Mouse (Mus musculus) hindbrain, embryonic 15.5 days (tissue): ENCODE results near the gene Msh5. TPM values are rescaled to one million over a fixed set of nuclear protein-coding genes. Genes with fewer than 3 reads are reported as not detected.
A peak's percentile ranks its signal among the peaks of the same experiment; 100 is the strongest.
"Not testable (repeated sequence)": the region's sequence is repeated elsewhere in the genome, so short reads cannot be mapped to it uniquely, and the experiment has no call there.

Source experiments
- ATAC-seq: fragments of 200-750 bp; cut with Nextera tagmentation; 2 replicates; pipeline ENCODE4 v1.8.0; 2017; ENCODE audit warnings: low read depth, moderate number of reproducible peaks, moderate TSS enrichment; ENCODE audit not compliant: low FRiP score
- H3K27ac ChIP-seq: fragments of 300-500 bp; sonication (generic); replicated peaks from 2 replicates; pipeline ENCODE4 v1.5.1; 2015; ENCODE audit warnings: mild to moderate bottlenecking, inconsistent platforms
- H3K27me3 ChIP-seq: fragments of 300-500 bp; sonication (generic); 2 replicates; pipeline ENCODE4 v1.6.1; 2015; ENCODE audit warnings: control low read depth, inconsistent platforms
- H3K36me3 ChIP-seq: fragments of 300-500 bp; sonication (generic); 2 replicates; pipeline ENCODE4 v1.6.1; 2015; ENCODE audit warnings: control low read depth, inconsistent platforms
- H3K4me1 ChIP-seq: fragments of 300-500 bp; sonication (generic); replicated peaks from 2 replicates; pipeline ENCODE4 v1.6.1; 2015; ENCODE audit warnings: control low read depth, inconsistent platforms
- H3K4me2 ChIP-seq: fragments of 300-500 bp; sonication (generic); 2 replicates; pipeline ENCODE4 v1.6.1; 2015; ENCODE audit warnings: moderate library complexity, mild to moderate bottlenecking, inconsistent platforms
- H3K4me3 ChIP-seq: fragments of 300-500 bp; sonication (generic); 2 replicates; pipeline ENCODE4 v1.5.1; 2015; ENCODE audit warnings: mild to moderate bottlenecking, inconsistent platforms
- H3K9ac ChIP-seq: fragments of 300-500 bp; sonication (generic); 2 replicates; pipeline ENCODE4 v1.6.1; 2015; ENCODE audit warnings: inconsistent platforms
- H3K9me3 ChIP-seq: fragments of 300-500 bp; sonication (generic); 2 replicates; pipeline ENCODE4 v1.6.1; 2016; ENCODE audit warnings: control low read depth, inconsistent platforms
- WGBS: fragments of 180-500 bp; shearing (Covaris S2); methylation state at CpG from one replicate; pipeline ENCODE4 v1.1.7; 2015; 5-methylcytosine and 5-hydroxymethylcytosine counted together
- polyA plus RNA-seq: library from polyadenylated mRNA; unstranded; fragments of >200 nt; fragmentation: Nextera tagmentation; extraction: Ambion mirVana; gene quantifications from 2 replicates; pipeline ENCODE4 v1.2.1, GENCODE M21; 2015

The Msh5 gene
- polyA plus RNA-seq, 1 experiment from 2014 or later = 3.4 TPM

DNA sequence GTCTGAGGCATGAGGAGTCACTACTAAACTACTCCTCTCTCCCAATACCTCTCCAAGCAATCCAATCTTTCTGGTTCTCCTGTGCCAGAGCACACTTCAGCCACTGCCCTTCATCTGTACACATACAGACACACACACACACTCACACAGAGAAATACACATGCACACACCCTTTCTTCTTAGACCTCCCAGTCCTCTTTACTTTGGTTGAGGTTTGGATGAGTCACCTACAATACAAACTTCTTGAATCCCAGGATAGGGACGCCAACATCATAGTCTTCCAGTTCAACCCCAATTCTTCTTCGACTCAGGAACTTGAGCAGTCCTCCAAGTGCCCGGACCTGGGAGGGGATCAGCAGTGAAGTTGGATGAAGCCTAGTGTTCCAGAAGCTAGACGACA, 2.8 kb downstream of the Msh5 start:
- Histone ChIP-seq H3K36me3 (no peaks in the 10 kb centered on the region), H3K27me3 (no peaks in the 10 kb centered on the region), H3K27ac (no peak overlapping the region), H3K9ac (no peak overlapping the region), H3K9me3 (no peaks in the 10 kb centered on the region), H3K4me2 (no peak overlapping the region), H3K4me3 (no peak overlapping the region), H3K4me1 (peaks cover 10% of the 10 kb centered on the region)
- WGBS = 90% methylated on average over 4 of the region's 4 CpGs
- no peak for ATAC-seq

DNA sequence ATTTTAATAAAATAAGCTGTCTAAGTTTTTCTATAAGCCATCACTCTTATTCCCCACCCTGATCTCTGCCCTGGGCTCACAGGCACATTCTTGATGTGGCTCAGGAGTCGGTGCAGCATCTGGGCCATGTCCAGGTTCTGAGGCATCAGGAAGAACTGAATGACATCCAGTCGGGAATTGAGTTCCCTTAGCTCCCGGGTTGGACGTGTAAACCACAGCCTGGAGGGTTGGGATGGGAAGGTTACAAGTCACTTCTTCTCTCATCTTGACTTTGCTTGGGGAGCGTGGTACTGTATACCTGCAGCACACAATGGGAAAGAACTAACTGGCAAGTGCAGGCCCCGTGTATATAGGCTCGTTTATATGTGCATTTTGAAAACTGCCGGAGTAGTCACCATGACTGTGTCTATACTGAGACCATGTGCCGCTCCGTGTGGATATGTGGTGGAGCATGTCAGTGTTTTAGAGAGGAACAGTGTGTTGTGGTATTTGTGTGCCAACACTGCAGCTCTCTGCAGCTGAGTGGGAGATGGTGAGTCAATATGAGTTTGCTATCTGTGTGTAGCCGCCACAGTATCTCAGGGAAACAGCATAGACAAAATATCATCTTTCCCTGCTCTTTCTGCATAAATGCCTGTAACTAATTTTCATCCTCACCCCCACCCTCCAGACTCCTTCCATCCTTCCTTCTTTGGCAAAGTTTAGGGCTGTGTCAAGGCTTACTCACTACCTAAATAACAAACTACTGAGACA, 7.2 kb downstream of the Msh5 start:
- Histone ChIP-seq H3K9ac (no peak overlapping the region), H3K9me3 (no peaks in the 10 kb centered on the region), H3K36me3 (no peaks in the 10 kb centered on the region), H3K27me3 (no peaks in the 10 kb centered on the region), H3K4me2 (no peak overlapping the region), H3K27ac (no peak overlapping the region), H3K4me3 (no peak overlapping the region), H3K4me1 (no peaks in the 10 kb centered on the region)
- ATAC-seq = no peak
- 91% methylated on average over 11 of the region's 11 CpGs for WGBS

DNA sequence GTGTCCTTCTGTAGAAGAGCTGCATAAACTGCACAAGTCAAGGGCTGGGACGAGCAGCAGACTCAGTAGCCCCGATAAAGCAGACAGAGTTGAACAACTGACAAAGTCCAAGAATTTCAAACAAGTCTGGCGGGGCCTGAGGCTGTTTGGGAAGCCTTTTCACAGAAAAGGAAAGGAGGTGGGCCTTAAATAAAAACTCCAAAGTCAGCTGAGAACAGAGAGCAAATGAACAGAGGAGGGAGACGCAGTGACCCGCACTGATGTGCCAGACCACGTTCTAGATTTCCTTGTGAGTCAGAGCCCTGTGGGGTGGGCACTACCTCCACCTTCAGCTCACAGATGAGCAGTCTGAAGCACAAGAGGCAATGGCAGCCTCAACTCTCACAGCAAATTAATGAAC, 11.6 kb downstream of the Msh5 start:
- WGBS = 85% methylated on average over 6 of the region's 6 CpGs
- H3K27me3 ChIP-seq = no peaks in the 10 kb centered on the region
- H3K36me3 ChIP-seq = no peaks in the 10 kb centered on the region
- H3K4me2 ChIP-seq = no peak overlapping the region
- no peak for ATAC-seq
- no peak overlapping the region for H3K4me3 ChIP-seq
- no peak overlapping the region for H3K9ac ChIP-seq
- peaks cover 6% of the 10 kb centered on the region for H3K4me1 ChIP-seq
- no peaks in the 10 kb centered on the region for H3K9me3 ChIP-seq
- H3K27ac ChIP-seq = no peak overlapping the region

DNA sequence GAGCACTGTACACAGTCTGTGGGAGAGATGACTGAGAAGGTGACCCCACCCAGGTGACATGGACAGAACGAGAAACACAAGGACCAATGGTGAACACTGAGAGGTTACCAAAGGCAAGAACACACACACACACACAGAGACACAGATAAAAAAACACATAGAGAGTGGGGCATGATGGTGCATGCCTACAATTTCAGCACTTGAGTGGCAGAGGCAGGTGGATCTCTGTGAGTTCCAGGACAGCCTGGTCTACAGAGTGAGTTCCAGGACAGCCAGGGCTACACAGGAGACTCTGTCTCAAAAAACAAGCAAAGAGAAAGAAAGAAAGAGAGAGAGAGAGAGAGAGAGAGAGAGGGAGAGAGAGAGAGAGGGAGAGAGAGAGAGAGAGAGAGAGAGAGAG, 12.8 kb downstream of the Msh5 start:
- H3K27me3 ChIP-seq, H3K4me3 ChIP-seq, H3K4me2 ChIP-seq, H3K9ac ChIP-seq, ATAC-seq, H3K27ac ChIP-seq, H3K4me1 ChIP-seq, H3K36me3 ChIP-seq, H3K9me3 ChIP-seq: not testable (repeated sequence)
- 64% methylated on average over 1 of the region's 1 CpGs for WGBS

DNA sequence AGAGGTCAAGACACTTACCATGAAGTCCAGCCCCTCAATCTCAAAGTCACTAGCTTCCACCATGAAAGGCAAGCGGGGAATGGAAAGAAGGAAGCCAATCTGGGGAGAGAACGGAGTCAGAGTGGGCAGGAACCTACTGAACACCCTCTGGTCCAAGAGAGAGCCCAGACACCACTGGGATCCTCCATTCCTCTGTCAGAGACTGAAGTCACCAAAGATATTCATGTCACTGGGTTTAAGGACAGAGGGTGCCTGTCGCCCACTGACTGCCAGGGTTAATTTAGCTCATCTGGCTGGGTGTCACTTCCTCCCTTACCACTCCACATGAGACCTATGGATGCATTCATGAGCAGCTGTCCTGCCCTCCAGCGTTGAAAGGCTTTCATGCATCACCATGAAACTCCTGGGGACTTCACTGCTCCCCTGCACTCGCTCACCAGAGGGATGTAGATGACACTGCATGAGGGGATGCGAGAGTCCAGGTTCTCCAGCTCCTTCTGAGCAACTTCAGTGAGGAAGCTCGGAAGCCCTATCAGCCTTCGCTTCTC, 14.1 kb downstream of the Msh5 start:
- no peak overlapping the region for H3K4me3 ChIP-seq
- no peak overlapping the region for H3K27ac ChIP-seq
- peaks cover 10% of the 10 kb centered on the region for H3K4me1 ChIP-seq
- ATAC-seq = no peak
- H3K36me3 ChIP-seq = no peaks in the 10 kb centered on the region
- no peak overlapping the region for H3K9ac ChIP-seq
- H3K4me2 ChIP-seq = no peak overlapping the region
- 71% methylated on average over 8 of the region's 8 CpGs for WGBS
- H3K27me3 ChIP-seq = no peaks in the 10 kb centered on the region
- H3K9me3 ChIP-seq = no peaks in the 10 kb centered on the region

DNA sequence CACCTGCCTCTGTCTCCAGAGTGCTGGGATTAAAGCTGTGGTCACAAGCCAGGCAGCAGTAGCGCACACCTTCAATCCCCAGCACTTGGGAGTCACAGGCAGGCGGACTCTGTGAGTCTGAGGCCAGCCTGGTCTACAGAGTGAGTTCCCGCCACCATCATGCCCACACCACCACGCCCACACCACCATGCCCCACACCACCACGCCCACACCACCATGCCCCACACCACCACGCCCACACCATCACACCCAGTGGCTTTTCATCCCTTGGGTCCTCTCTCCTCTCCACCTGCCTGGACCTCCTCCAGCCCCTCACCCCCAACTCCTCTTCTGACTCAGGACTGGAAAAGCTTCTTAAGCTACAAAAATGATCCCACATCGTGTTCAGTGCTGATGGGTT, 14.7 kb downstream of the Msh5 start:
- Histone ChIP-seq H3K9me3 (no peaks in the 10 kb centered on the region), H3K9ac (no peak overlapping the region), H3K36me3 (no peaks in the 10 kb centered on the region), H3K27me3 (no peaks in the 10 kb centered on the region), H3K4me2 (no peak overlapping the region), H3K27ac (no peak overlapping the region), H3K4me1 (peaks cover 10% of the 10 kb centered on the region), H3K4me3 (no peak overlapping the region)
- ATAC-seq = no peak
- WGBS = 90% methylated on average over 7 of the region's 7 CpGs

DNA sequence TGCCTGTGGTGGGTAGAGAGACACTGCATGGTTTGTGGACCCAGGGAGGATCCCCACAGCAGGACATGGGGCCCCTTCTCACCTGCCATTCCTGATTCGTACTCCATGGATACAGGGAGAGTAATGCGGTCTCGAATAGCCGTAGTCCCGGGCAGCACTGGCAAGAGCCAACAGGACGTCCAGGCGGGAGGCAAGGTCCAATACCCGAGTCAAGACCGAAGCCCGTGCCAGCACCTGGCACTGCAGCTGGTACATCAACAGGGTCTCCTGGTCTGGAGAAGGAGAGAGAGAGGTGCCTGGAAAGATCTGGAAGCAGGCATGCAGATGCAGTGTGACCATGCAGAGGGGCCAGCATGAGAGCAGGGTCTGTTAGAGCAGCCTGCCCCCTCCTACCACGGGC, 15.3 kb downstream of the Msh5 start:
- Histone ChIP-seq H3K4me3 (no peak overlapping the region), H3K4me1 (peaks cover 10% of the 10 kb centered on the region), H3K9me3 (no peaks in the 10 kb centered on the region), H3K9ac (no peak overlapping the region), H3K4me2 (no peak overlapping the region), H3K27me3 (no peaks in the 10 kb centered on the region), H3K27ac (no peak overlapping the region), H3K36me3 (no peaks in the 10 kb centered on the region)
- WGBS = 86% methylated on average over 11 of the region's 11 CpGs
- ATAC-seq = no peak

DNA sequence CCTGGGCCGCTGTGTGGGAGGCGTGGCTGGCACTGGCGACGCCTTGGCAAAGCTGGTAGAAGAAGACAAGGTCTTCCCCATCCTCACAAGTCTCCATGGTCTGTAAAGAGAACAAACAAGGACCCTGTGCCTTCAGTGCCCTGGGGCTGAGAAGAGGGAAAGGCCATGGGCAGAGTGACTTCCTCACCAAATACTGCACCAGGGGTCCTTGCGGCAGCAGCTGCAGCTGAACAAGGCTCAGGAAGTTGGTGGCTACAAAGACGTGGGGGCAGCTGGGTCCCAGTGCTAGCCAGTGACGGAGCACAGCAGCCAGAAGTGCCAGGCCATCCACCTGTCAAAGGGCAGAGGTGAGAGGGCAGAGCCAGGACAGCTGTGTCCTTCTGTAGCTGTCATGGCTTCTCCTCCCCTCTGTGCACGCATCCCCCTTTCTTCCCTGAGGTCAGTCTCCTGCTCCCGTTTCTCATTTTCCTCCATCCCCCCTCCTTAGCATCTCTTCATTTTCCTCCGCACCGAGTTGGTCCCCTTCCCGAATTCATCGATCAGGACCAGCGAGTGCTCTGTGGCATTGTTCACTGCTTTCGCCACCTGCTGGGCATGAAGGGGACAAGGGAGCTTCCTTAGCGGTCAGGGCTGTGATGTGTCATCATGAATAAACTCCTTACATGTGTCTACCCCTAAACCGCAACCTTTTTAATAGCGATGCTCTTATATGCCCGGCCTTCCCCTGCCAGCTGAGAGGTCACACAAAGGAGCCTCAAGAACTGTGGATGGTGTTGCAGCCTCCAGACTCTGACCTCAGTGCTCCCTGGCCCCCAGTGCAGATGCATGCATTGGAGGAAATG, 16.6 kb downstream of the Msh5 start:
- Histone ChIP-seq H3K36me3 (no peaks in the 10 kb centered on the region), H3K27ac (no peak overlapping the region), H3K4me1 (peaks cover 10% of the 10 kb centered on the region), H3K9ac (0 out of 2 replicates have a peak overlapping the region, but pooled peaks have one; percentile 1), H3K9me3 (no peaks in the 10 kb centered on the region), H3K27me3 (no peaks in the 10 kb centered on the region), H3K4me3 (peak overlapping the region; percentile 17), H3K4me2 (peak overlapping the region; percentile 47)
- 24% methylated on average over 19 of the region's 19 CpGs for WGBS
- ATAC-seq = peak; percentile 57; the same call in 1 of the 2 replicates

DNA sequence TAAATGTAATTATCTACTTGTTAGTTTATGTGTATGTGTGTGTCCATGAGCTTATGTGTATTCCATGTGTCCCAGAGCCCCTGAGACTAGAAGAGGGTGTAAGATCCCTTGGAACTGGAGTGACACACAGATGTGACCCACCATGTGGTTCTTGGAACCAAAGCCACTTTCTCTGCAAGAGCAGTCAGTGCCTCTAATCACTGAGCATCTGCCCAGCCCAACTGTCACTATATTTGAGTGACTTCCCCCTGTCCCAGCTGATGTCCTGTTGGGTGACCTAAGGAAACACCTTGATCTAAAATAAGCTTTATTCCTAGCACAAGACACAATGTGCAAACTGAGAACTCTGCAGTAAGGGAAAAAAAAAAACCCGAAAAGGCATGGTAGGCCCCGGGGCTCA, 18.2 kb downstream of the Msh5 start:
- Histone ChIP-seq H3K4me2 (no peak overlapping the region), H3K27me3 (no peaks in the 10 kb centered on the region), H3K27ac (no peak overlapping the region), H3K9me3 (no peaks in the 10 kb centered on the region), H3K4me1 (peaks cover 10% of the 10 kb centered on the region), H3K9ac (no peak overlapping the region), H3K36me3 (no peaks in the 10 kb centered on the region), H3K4me3 (no peak overlapping the region)
- no peak for ATAC-seq
- 81% methylated on average over 2 of the region's 2 CpGs for WGBS

DNA sequence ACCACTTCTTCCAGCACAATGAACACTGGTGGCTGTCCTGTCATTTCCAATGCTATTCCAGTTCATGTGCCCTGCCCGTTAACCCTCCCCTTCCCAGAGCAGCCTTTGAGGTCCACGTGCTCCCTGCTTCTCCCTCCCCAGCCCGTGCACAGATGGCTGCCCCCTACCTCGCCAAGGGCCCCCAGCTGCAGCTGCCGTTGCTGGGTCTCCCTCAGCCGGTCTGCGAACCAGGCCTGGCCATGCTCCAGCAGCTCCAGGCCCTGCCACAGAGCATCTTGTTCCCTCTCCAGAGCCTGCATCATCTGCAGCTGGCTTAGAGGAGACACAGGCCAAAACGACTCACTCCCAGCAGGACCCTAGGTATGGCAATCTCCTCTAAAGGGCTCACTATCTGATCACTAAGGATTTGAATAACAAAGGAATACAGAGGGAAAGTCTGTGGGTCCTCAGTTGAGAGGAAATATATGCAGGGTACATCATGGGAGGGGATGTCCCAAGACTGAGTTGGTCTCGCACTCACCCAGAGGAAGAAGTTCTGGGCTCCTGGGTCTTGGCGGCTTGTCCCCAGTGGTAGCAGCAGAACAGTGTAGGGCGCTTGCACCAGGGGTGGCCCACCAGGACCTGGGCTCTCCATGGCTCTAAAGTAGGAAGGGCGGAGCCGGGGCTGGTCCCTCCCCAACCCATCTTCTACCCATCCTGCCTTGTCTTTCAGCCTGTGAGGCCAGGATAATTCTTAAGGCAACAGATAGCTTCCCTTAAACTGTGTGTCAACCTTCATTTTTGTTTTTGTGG, 19.1 kb downstream of the Msh5 start, which contains the start of gene Sapcd1:
TSS of gene Sapcd1 (minus strand) at position 740 of the 792 bp plus-strand sequence.
- no peak within 1 kb of the TSS for H3K9ac ChIP-seq
- no peaks in the 10 kb centered on the region for H3K9me3 ChIP-seq
- no peak within 1 kb of the TSS for H3K4me3 ChIP-seq
- H3K27ac ChIP-seq = peak within 1 kb of the TSS; percentile 42
- H3K4me2 ChIP-seq = no peak within 1 kb of the TSS
- ATAC-seq = peak; percentile 45; the same call in 1 of the 2 replicates
- no peaks in the 10 kb centered on the region for H3K27me3 ChIP-seq
- no peaks in the 10 kb centered on the region for H3K36me3 ChIP-seq
- WGBS = 30% methylated on average over 13 of the region's 13 CpGs
- H3K4me1 ChIP-seq = peaks cover 10% of the 10 kb centered on the region

DNA sequence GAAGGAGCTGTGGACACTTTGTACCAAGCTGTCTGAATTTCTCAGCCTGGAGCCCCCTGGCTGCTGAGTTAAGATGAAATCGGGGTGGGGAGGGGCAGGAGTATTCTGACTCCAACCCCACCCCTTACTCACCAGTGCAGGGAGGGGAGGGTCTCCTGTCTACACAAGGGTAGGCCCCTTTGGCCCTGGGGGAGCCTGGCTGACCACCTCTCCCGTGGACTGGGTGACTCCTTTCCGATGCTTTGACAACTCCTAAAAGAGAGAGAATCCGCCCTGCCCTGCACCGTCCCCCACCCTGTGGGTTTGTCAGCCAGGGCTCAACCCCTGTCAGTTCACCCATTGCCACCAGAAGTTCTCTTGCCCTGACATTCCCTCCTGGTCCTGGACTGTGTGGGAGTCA, 20.3 kb downstream of the Msh5 start:
- no peak overlapping the region for H3K4me3 ChIP-seq
- H3K9ac ChIP-seq = no peak overlapping the region
- H3K4me1 ChIP-seq = peaks cover 14% of the 10 kb centered on the region
- H3K9me3 ChIP-seq = no peaks in the 10 kb centered on the region
- no peak overlapping the region for H3K27ac ChIP-seq
- 64% methylated on average over 5 of the region's 5 CpGs for WGBS
- H3K36me3 ChIP-seq = no peaks in the 10 kb centered on the region
- no peaks in the 10 kb centered on the region for H3K27me3 ChIP-seq
- H3K4me2 ChIP-seq = no peak overlapping the region
- ATAC-seq = no peak
